Mouse (Mus musculus): ENCODE results near the gene Phldb2.
A peak's percentile ranks its signal among the peaks of the same experiment; 100 is the strongest.

Phldb2 gene

DNA sequence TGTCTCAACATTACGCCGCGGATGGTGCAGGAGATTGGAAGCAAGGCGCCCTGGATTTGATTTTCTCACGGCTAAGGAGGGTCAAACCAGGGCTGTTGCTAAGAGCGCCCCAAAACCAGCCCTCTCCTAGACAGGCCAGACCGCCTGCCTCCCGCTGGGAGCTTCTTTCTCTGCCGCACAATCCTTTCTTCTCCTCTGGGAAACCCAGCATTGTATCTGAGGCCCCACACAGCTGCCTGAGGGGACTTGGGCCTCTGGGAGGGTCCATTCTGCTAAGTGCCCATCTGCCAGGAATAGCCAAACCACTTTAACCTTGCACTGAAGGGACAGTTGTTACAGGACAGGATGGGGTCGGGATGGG lies 228.7 kb downstream of the Phldb2 start:
- DNase-seq (ENCODE audit: low spot score) = no peak

DNA sequence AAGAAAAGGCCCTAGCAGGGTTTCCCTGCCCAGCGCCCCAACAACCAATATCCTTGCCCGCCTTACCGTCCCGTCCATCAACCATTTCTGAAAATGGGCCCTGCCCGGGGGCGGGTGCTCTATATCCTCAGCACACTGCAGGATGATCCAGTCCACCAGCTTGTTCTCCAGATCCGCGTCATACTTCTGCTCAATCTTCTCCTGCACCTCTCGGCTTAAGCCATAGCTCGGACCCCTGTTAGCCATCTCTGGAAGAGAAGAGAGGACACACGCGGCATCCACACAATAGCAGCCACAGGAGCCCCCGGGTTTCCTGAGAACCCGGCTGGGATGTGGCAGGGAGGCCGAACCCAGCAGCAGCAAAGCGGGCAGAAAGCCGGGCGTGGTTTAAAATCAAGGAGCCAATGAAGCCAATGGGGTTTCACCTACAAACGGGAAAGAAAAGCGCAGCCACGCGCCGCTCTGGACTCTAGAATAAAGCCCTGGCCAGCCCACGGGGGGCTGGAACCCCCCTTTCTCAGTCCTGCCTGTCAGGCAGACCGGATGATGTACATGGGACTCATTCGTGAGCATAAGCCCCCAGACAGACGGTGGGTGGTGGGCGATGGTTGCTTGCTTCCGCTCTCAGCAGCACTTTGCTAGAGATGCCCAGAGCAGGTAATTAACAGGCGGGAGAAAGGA lies 229.2 kb downstream of the Phldb2 start, which contains the start of gene Tagln3:
Tagln3 (minus strand) TSS at position 548 of the 681 bp plus-strand sequence.
- DNase-seq (ENCODE audit: low spot score) = peak; percentile 16

- DNase-seq (ENCODE audit: low spot score) = no peak
Observed at GRCm38 (mm10) chr16:45723172-45723901, 230.1 kb downstream of the Phldb2 start.

GRCm38 (mm10) chr16:45722460-45722951 lies 230.9 kb downstream of the Phldb2 start:
- DNase-seq (ENCODE audit: low spot score) = no peak

DNA sequence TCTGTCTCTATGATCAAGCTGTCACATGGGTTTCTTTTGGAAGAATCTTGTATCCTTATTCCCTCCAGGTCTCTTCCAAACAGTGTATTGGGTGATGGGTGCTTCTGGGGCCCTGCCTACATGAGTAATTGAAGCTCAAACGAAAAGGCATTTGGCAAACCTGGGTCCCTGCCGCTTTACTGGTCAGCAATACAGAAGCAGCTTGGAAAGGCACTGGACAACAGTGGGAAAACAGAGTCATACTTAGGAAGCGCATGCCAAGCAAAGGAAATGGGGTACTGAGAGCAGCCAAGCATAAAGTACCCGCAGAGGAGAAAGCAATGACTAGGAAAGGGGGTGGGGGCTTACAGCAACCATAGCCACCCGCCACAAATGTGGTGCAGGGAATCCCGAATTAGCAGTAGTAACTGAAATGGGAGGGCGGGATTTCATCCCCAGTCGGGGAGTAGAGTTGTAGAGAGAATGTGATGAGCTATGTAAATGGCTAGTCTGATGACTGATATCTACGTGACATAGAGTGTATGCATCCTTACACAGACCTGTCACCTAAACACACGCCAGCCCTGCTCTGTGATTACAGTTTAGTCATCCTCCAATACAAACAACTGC lies 233.3 kb downstream of the Phldb2 start:
- DNase-seq (ENCODE audit: low spot score) = no peak

- no peak for DNase-seq (ENCODE audit: low spot score)
Observed at GRCm38 (mm10) chr16:45718296-45718695, 235.1 kb downstream of the Phldb2 start.

DNA sequence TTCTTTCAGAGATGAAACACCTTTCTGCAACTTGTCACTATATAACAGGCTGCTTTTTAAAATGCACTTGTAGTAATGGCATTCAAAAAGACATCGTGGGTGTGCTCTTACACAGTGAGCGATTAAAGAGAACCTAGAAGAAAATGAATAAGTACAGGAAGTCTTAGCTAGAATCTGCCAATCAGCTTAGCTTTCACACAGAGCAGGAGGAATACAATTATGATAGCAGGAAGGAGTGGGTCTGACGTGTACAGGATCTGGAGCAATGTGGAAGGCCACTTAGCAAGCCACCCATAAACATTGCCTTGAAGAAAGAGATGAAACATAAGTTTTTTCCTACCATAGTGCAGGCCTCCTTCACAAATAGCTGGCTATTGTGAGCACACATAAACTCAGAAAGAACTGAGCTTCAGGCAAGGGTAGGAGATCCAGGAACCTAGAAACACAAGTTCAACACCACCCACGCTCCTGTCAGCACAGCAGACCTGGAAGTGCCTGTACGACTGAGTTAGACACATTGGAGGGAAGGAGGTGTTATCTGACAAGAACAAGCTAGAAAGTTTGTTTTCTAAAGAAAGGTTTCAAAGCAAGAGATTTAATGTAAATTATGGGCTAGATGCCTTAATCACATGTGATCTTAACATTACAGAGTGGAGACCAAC lies 238.8 kb downstream of the Phldb2 start:
- DNase-seq (ENCODE audit: low spot score) = no peak

DNA sequence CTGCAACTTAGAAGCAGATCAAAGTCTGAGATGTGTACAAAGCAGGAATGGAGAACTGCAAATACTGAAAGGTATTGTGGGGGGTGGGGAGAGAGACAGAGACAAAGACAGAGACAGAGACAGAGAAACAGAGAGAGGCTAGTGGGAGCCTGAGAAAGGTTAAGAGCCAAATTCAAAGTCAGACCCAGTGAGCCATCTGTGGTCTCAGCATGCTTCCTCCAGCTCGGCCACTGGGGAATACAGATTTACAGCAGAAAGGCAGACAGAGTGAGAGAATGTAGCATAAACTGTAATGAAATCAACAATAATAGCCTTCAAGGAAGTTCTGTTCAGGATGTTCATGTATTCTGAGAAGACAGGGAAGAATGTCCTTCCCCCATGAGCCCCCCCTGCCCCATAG lies 239.5 kb downstream of the Phldb2 start:
- no peak for DNase-seq (ENCODE audit: low spot score)

DNA sequence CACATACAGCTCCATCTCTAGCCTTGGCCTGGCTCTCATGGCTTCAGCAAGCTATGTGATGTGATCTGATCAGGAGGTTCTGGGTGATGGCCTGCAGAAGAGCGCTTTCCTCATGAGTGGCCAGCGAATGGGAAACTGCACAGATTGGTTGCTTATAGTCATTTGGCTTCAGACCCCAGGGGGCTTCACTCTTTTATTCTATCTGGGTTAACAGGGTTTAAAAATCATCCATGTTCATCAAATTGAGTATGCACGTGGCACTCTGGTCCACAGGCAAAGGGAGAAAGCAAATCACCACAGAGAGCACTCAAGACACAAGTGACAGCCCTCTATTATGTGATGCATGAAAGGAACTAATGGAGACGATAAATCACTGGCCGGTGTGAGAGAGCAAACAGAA lies 240.1 kb downstream of the Phldb2 start:
- no peak for DNase-seq (ENCODE audit: low spot score)

DNA sequence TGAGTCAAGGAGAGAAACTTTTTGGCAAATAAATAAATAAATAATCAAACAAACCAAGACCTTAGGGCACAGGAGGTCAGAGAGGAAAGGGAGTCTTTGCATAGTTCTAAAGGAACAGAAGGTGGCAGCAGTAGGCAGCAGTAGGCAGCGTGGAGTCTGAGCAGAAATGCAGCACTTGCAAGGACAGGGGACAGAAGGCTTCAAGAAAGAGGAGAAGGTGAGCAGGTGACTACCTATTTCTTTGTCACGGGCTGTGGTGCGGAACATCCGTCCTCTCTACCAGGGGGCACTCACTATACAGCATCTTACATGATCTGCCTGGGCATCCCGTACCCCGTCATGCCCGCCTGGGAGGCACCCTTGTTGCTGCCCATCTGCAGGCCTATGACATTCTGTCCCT lies 242.1 kb downstream of the Phldb2 start:
- DNase-seq (ENCODE audit: low spot score) = no peak

- no peak for DNase-seq (ENCODE audit: low spot score)
Observed at GRCm38 (mm10) chr16:45699301-45699700, 254.1 kb downstream of the Phldb2 start.

GRCm38 (mm10) chr16:45697996-45698395 lies 255.4 kb downstream of the Phldb2 start:
- no peak for DNase-seq (ENCODE audit: low spot score)
